Mouse (Mus musculus) embryo, embryonic 9.5 days (tissue): Measurements from ENCODE around the gene Prkch.

Source experiments
- DNase-seq: peaks from one replicate; pipeline ENCODE4 v3.0.0-alpha.2; 2017; ENCODE audit errors: extremely low spot score

Gene Prkch

DNA sequence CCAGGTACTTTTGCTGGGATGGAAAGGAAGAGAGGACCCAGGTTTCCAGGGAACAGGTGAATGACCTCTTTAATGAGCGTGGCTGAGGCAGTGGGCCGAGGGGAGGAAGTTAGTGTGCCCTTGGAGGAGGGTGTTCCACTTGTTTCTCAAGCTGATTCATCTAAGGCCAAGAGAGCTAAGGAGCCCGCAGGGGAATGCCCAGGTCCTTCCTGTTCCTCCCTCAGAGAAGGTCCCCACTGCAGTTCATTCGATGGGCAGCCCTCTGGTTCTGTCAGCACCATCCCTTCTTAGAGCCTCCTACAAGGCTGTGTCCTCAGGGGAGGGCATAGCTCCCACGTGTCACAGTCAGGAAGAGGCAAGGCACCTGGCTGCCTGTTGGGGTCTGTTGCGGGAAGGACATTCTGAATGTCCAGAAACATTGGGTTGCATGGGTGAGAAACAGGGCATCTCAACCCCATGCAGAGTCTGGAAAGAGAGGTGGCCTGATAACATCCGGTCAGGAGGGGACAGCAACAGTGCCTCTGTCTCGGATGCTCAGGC, 26.3 kb downstream of the Prkch start:
- DNase-seq = no peak

DNA sequence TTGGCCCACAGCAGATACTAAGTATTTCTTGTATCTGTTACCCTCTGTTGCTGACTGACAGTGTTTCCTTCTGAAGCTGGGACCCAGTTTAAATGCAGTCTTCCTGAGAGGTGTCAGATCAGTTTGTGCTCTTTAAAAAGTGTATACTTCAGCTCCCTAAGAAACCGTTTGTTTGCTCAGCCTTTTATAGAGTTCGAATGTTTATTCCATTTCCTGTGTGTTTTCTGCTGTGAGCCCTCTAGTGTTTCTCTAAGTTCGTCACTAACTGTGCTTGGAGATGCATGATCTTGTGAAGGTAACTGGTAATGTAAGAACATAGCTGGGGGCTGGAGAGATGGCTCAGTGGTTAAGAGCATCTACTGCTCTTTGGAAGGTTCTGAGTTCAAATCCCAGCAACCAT, 27.1 kb downstream of the Prkch start:
- DNase-seq = no peak

DNA sequence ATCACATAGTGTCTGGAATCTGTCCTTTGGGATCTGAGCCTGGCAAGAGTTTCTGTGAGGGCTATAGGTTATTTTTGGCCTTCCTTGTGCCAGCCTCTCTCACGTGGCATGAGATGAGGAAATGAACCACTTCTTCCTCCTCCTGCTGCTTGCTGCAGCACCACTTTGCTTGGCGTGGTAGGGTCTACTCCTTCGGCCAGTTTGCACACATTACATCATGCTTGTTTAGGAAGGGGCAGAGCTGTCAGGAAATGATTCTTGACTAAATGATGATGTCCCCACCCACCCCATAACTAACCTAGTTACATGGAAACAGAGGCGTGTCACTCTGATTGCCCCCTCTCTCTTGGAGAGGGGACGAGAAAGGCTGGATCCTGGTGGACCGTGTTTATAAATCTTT, 28.6 kb downstream of the Prkch start:
- DNase-seq = no peak

DNA sequence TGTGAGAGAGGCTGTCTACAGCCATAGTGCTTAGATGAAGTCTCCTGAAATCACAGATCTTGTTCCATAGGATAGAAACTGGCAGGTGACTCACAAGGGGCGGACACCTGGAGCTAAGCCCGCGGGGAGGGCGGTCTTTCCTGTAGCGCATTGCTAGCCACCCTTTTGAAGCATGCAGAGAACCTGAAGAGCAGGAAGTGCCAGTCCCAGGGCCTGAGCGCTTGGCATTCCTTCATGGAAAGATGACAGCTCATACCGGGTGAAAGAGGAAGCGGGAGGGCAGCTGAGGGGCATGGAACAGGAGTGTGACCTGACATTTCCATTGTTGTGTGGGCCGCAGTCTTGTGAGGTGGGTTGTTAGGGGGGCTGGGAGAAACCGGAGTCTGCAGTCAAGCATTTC, 33.1 kb downstream of the Prkch start:
- no peak for DNase-seq

- no peak for DNase-seq
These were observed 40.9 kb downstream of the Prkch start for GRCm38 (mm10) chr12:73625277-73626032.

- DNase-seq = no peak
These were observed 43.3 kb downstream of the Prkch start for GRCm38 (mm10) chr12:73627902-73628301.

DNA sequence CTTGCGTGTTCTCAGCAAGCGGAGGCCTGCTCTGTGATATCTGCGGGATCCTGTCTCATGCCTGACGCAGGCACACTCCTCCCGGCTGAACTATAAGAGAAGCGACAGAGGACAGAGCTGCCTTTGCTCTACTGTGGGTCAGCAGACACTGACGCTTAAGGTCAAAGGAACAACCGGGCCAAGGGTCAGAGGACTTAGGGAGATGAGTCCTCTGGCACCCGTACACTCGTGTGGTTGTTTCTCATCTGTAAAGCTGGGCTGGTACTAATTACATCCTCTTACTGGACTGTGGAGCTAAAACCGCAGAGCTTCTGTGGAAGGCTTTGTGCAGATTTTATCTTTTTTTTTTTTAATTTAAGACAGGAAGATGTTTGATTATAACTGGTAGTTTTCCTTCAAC, 46.0 kb downstream of the Prkch start:
- DNase-seq = no peak

- no peak for DNase-seq
These were observed 46.6 kb downstream of the Prkch start for GRCm38 (mm10) chr12:73631148-73631547.

DNA sequence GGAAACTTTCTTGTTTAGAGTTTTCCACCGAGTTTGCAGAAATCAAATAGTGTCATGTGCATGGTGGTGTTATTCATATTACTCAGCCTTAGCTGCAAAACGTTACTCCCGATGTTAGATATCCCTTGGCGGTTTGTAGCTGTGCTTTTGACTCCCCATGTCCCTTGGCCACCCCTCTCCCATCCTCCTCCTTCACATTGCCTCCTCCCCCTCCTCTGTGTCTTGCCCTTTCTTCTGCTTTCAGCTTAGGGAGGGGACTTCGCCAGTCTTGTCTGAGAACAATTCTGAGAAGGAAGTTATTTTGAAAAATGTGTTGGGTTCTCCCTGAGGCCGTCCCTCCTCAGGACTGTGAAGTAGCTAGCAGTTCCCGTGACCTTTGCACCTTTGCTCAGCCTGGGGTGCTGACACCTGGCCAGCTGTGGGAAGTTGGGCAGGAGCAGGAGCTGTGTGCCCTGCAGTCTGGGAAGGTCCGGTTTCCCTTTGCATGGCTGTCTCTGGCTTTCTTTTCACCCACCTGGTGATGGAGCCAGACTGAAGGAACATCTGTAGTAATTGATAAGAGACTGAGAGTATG, 48.2 kb downstream of the Prkch start:
- DNase-seq = peak; percentile 25

DNA sequence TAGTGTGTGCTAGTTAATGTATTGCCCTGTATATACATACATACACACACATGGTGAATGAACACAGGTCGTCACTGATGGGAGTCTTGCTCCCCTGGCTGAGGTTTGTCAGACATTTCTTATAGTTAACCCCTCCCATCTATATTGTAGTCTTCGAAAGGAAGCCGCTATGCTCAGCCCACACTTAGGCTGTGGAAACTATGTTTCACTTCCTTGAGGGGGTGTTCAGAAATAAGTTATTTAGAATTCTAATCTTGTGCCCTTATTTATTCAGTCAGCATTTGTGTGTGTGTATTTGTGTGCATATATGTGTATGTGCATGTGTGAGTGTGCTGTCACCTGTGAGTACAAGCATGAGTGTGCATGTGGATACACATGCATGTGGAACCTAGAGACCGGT, 49.1 kb downstream of the Prkch start:
- no peak for DNase-seq

DNA sequence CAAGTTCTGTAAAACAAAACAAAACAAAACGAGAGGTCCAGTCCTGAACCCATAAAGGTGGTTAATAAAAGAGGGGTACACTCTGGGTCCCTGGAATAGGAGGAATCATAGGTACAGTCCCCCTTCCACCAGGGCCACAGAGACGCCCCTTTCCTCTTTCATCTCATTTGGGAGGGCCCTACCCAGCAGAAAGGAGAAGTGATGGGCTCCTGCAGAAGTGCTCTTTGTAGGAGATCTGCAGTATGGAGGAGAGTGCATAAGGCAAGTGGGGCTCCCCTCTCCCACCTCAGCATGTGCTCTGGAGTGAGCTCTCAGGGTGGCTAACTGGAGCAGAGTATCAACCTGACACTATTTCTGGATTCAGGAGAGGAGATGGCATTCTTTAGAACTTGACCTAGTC, 55.0 kb downstream of the Prkch start:
- no peak for DNase-seq

DNA sequence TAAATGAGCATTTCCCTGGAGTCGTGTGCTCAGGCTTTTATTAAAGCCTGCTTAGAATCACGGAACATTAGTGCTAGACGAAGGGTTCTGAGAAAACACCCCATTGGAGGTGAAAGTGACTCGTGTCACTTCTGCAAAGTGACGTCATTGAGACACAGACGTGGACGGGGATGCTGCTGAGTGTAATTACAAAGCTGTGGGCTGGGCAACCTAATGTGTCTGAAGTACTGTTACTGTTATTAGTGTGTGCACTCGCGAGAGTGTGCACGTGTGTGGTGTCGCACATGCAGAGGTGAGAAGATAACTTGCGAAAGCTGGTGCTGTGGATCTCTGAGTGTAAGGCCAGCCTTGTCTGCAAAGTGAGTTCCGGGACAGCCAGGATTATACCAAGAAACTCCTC, 56.6 kb downstream of the Prkch start:
- DNase-seq = no peak

- no peak for DNase-seq
These were observed 60.6 kb downstream of the Prkch start for GRCm38 (mm10) chr12:73645216-73645615.

- DNase-seq = no peak
These were observed 63.1 kb downstream of the Prkch start for GRCm38 (mm10) chr12:73647686-73648085.

DNA sequence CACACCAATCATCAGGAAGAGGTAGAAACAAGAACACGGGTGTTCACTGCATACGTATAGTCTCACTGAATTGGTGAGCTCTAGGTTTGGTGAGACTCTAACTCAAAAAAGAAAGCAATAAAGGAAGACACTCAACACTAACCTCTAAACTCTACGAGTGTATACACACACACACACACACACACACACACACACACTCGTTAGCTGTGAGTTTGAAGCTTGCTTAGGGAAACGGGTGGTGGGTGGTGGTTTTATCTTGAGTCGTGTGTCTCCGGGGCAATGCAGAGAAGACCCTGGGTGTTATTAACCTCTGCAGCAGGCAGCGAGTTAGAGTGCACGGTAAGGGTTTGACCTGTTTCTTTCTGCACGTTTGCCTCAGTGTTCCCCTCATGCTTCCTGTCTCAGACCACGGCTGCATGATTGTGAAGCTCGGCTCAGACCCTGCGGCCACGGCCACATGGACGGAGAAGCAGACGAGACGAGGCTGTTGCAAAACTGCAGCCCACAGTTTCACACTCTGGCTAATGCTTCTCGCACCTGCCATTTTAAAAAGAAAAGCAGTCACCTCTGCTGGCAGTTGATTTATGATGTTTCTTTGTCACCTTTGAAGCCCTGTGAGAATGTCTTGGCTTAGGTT, 72.1 kb downstream of the Prkch start:
- no peak for DNase-seq

- DNase-seq = no peak
These were observed 78.8 kb downstream of the Prkch start for GRCm38 (mm10) chr12:73663421-73663820.

DNA sequence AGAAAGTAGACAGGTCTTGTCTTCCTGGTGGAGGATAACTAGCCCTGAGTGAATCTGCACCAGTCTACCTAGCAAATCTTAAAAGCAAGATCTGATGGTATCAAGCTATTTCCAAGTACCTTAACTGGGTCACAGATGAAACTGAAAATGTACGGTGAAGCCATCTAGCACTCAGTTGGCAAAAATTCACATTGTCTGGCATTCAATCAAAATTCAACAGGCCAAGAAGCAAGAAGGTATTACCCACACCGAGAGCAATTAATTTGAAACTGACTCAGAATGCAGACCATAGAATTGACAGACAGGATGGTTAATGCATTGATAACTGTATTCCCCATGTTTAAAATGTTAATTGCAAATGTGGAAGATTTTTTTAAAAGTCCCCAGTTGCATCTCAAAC, 82.1 kb downstream of the Prkch start:
- no peak for DNase-seq

- no peak for DNase-seq
These were observed 83.0 kb downstream of the Prkch start for GRCm38 (mm10) chr12:73667607-73668006.

DNA sequence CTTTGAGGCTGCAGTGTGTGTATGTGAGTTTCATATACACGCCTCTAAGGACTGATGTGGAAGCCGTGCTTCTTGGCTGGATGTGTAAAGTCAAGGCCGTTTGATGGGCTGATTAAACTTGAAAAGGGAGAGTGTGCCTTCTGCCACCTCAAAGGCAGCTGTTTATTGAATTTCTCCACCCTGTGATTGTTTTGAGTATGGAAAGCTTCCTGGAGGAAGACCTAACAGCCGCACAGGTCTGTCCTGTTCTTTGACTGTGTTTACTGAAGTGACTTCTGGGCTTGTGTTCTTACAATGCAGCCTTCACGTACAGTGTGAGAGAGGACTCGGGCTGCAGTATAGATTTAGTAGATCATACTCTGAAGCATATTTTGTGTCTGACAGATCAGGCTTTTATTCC, 86.1 kb downstream of the Prkch start:
- DNase-seq = no peak

DNA sequence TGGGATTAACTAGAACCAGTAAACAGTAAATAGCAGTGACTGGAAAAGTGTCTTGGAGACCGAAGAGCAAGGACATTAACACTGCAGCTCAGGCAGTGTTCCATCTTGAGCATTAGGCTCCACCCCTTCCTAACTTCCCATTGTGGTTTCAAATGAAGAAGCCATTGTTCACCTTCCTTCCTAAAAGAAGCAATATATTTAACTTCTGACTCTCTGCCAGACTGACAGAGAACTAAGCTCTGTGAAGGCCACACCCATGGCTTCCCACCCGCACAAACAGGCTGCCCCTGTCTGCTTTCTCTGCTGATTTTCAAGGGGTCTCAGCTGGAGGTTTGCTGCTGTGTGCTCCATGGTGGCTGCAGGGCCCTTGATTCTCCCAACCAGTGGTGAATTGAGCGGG, 86.9 kb downstream of the Prkch start:
- no peak for DNase-seq

- DNase-seq = no peak
These were observed 87.4 kb downstream of the Prkch start for GRCm38 (mm10) chr12:73672007-73672406.

- no peak for DNase-seq
These were observed 89.2 kb downstream of the Prkch start for GRCm38 (mm10) chr12:73673783-73674182.

- peak; percentile 30 for DNase-seq
These were observed 90.6 kb downstream of the Prkch start for GRCm38 (mm10) chr12:73675212-73675611.
